Mouse (Mus musculus) liver, embryonic 14.5 days (tissue): ENCODE measurements around the gene Abca6.

Experiments
- CTCF ChIP-seq: IDR thresholded peaks from 2 replicates; pipeline ENCODE4 v1.5.1; 2016; ENCODE audit warnings: antibody characterized with exemption, low read depth, control low read depth
- EP300 ChIP-seq: IDR thresholded peaks from 2 replicates; pipeline ENCODE4 v1.6.1; 2016; ENCODE audit warnings: antibody characterized with exemption, low read depth

- TF ChIP-seq CTCF (peak; percentile 76), EP300 (no peak)
Observed at GRCm38 (mm10) chr11:110271745-110272144, 20.2 kb upstream of the Abca6 start.
